Mouse (Mus musculus): ENCODE measurements at regions not wholly inside any gene's neighbourhood (a gene's known extent, or its start where the extent isn't known, plus 50 kb on each side); places are given as distances from the start of the nearest gene placed in this dataset.

DNA sequence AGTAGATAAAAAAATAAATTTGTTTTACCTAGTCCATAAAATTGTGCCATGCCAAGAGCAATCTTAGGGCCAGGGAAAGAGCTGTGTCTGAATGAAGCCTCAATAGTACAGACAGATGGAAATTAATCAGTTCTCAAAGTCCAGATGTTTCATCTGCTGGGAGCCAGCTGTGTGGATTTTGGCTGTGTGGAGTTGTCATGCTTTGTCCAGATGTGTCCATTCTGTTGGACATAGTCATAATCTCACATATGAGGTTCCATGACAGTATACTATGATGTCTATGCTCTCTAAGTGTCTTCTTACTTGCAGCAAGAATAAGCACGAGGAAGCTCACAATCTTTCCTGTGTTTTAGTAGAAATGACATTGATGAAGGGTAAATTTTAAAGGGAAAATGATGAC is 105.8 kb upstream of the 4933415F23Rik start:
- DNase-seq (ENCODE audit: extremely low spot score, low read depth, low spot score) = no peak

DNA sequence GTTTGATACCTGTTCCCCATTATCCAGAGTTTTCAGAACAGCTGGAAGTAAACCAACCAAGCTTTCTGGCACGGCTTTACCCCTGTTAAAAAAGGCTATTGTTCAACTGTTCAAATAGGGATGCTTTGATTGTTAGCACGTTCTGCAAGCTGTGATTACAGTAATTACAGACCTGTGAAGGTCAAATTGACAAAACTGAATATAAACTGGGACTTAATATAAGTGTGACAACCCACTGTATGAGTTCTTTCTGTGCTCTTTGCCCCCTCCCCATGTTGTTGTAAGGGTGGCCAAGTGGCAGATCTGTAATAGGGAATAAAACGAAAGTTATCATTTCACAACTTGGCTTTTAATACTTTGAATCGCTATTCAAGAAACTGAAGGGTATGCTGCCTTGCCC is 105.0 kb upstream of the 4933415F23Rik start:
- no peak for DNase-seq (ENCODE audit: extremely low spot score, low read depth, low spot score)

DNA sequence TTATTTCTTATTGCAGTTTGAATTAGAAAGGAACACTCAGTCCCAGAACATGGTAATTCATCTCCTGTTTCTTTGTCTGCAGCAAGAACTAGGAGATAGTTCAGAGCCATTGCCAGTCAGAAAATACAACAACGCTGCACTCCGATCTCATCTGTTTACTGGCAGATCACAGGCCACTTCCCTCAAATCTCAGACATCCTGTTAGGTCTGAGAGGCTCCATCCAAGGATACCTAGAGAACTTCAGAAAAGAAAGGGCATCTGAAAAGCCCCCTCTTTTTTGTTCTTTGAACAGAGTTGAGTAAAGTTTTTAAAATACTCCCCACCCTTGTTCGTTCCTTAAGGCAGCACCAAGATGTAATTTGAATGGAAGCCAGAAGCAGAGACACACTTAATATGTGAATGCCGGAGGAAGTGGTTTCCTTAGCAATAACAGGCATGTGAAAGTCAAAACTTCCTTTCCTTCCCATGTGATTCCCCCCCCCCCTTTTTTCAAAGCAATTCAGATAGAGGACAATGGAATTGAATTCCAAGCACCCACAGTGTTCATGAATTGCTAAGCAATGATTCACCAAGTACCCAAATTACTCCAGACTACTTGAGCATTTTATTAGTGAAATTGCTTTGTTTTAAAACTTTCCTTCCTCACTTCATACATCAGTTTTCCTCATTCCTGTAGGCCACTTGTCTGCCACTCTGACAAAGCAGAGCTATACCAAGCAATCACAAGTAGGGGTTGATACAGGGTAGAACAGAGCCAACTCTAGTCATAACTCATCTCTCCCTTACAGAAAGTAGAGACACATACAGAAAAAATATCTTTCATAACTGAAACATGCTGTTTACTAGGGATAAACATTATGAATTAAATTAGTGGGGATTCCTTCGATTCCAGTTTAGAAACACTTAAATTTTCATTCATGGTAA is 100.7 kb upstream of the 4933415F23Rik start:
- DNase-seq (ENCODE audit: extremely low spot score, low read depth, low spot score) = no peak

DNA sequence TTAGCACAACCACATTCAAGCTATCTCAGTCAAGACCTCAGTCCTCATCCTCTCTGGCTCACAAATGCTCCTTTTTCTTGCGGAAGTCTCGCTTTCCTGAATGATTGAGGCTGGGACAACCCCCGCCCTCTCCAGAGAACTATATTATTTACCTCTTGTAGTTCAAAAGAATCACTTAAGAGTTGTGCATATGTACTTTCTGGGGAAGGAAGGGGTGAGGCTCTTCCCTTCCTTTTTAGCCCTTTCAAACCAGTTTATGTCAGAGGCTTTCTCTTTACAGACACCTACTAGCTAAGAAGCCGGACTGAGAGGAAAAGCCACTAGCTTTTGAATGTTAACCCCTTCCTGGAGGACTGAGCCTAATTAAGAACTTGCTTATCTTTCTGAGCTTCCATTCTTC is 98.4 kb upstream of the 4933415F23Rik start:
- DNase-seq (ENCODE audit: extremely low spot score, low read depth, low spot score) = no peak

DNA sequence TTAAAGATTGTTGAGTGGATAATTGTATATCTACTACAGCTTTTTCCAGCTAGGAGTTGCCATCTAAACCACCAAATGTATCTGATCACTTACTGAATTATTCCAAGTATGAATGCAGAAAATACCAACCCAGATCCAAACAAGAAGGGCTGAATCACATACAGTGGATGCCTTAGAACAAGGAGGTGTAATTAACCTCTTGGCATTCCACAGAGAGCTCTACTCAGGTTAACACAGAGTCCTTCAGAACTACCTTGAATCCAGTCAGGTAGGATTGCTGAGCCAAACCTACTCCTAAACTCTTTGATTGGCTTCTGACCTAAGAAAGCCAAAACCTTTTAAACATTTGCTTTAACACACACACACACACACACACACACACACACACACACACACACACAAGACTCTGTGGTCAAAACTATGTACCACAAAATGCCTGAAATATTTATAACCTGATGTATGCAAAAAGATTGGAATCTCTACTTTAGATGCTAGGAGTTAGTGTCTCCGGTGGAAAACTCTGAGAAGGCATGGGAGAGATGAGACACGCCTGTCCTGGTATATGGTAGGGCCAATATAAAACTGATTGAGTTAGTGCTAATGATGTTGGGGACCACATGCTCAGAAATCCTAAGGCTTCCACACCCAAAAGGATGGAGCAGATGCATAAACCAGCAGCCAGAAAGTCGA is 88.4 kb upstream of the 4933415F23Rik start:
- DNase-seq (ENCODE audit: extremely low spot score, low read depth, low spot score) = no peak

- DNase-seq (ENCODE audit: extremely low spot score, low read depth, low spot score) = no peak
Measured at GRCm38 (mm10) chr1:23189790-23190189, 87.7 kb upstream of the 4933415F23Rik start.

GRCm38 (mm10) chr1:23188216-23188615 is 86.2 kb upstream of the 4933415F23Rik start:
- DNase-seq (ENCODE audit: extremely low spot score, low read depth, low spot score) = no peak

DNA sequence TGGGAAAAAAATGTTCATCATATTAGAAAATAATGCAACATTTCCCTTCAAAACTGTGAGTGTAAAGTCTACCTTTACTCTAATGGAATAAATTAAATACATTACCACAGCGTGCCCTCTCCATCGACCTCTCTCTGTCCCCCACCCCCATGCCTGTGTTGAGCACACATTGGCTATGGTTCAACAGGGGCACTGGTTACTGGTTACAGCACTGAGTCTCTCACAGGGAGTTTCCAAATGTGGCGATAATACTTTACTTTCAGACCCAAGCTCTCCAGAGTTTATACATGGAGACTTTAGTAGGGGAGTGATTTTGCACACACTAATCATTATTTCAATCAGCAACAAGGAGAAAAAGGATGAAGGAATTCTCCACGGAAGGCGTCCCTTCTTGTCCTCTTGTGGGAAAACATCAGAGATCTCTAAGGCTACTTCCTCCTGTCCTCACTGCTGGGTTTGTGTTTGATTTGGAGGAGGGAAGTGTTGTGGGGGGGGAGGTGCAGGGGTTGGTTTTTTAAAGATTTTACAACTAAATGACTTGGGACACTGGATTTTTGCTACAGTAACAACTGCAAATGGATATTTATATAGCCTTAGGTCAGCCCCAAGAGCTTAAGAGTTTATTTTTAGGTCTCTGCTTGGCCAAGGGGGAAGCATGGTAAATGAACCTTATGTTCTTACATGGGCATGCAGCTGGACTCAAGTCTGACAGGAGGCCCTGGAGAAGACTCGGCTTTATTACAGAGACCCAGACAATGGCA is 85.6 kb upstream of the 4933415F23Rik start:
- DNase-seq (ENCODE audit: extremely low spot score, low read depth, low spot score) = no peak

DNA sequence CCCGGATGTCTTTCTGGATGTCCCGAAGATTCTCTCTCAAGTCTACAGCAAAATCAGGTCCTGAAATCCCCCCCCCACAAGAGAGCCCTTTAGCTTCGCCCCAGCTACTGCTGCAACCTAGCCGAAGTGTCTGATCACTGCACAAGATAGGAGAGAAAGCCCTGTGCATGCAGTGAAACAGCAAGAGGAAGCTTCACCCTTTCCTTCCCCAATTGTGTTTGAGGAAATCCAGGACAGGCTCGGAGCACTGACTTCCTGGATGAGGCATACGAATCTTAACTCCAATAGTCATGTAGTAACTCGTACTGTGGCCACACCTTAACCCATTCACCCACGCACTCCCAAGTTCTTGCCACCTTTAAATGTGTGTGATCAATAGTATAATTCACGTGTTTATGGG is 82.7 kb upstream of the 4933415F23Rik start:
- no peak for DNase-seq (ENCODE audit: extremely low spot score, low read depth, low spot score)

DNA sequence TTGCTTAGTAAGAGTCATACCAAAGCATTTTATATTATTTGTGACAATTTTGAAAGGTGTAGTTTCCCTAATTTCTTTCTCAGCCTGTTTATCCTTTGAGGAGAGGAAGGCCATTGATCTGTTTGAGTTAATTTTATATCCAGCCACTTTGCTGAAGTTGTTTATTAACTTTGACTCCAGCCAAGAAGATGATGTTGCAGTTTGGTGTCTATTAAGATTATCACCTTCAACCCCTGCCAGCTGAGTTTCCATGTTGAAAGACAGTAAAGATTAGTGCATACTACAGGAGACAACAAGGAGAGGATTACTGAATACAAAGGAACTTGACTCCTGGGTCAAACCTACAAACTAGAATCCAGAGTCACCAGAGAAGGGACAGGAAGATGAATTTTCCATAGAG is 80.5 kb upstream of the 4933415F23Rik start:
- no peak for DNase-seq (ENCODE audit: extremely low spot score, low read depth, low spot score)

GRCm38 (mm10) chr1:23178335-23178974 is 76.4 kb upstream of the 4933415F23Rik start:
- no peak for DNase-seq (ENCODE audit: extremely low spot score, low read depth, low spot score)

- DNase-seq (ENCODE audit: extremely low spot score, low read depth, low spot score) = no peak
Measured at GRCm38 (mm10) chr1:23174022-23174421, 72.0 kb upstream of the 4933415F23Rik start.

DNA sequence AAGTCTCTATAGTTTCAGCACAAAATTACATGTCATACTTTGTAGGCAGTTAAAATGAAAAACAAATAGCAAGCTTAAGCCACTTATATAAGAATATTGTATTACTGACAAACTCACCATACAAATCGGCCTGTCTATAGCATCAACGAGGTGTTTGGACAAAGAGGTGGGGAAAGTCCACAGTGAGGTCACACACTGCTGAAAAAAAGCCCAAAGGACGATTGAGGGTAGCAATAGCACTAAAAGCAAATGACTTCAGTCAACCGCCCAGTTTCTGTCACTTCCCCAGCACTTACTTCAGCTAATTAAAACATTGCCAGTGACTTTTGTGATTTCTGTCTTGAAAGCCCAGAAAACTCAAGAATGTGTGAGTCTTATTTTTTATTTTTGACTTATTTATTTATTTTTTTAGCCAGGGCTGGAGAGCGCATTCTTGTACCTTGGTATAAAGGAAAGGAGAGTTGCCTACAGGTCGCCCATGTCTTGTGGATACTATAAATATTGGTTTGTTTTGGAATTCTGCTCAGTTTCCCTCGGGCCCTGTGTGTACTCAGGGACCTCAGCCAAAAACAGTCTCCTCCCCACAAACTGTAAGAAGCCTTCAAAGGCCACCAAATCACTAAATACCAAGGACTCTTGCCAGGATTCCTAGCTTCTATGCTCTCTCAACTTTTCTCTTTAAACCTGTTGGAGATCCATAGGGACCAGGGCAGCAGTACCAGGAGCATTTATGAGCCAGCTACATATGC is 71.2 kb upstream of the 4933415F23Rik start:
- DNase-seq (ENCODE audit: extremely low spot score, low read depth, low spot score) = no peak

GRCm38 (mm10) chr1:23171336-23171735 is 69.3 kb upstream of the 4933415F23Rik start:
- no peak for DNase-seq (ENCODE audit: extremely low spot score, low read depth, low spot score)

DNA sequence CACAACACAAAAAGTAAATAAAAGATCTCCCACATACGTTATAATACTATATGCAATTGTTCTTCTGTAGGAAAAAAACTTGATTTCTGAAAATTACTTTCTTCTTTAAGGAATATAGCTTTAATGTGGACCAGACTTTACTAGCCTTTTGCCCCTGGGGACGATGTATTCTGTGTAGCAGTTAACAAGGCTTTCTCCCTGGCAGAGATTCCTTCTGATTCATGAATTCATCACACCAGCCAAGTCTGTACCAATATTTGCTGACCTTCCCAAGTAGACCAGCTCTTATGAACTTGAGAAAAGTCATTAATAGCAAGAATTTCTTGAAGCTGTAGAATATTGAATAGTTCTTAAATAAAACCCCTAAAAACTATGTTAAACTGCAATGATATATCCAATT is 68.7 kb upstream of the 4933415F23Rik start:
- no peak for DNase-seq (ENCODE audit: extremely low spot score, low read depth, low spot score)

- no peak for DNase-seq (ENCODE audit: extremely low spot score, low read depth, low spot score)
Measured at GRCm38 (mm10) chr1:23168504-23168903, 66.5 kb upstream of the 4933415F23Rik start.

- no peak for DNase-seq (ENCODE audit: extremely low spot score, low read depth, low spot score)
Measured at GRCm38 (mm10) chr1:23163371-23163935, 61.4 kb upstream of the 4933415F23Rik start.

- no peak for DNase-seq (ENCODE audit: extremely low spot score, low read depth, low spot score)
Measured at GRCm38 (mm10) chr1:23162766-23163165, 60.7 kb upstream of the 4933415F23Rik start.
